Mouse (Mus musculus) myocyte (in vitro differentiated cells): ENCODE measurements around the gene Heatr4.
"Not testable (repeated sequence)": the region's sequence is repeated elsewhere in the genome, so short reads cannot be mapped to it uniquely, and the experiment has no call there.

Source experiments
- POLR2A ChIP-seq: IDR thresholded peaks from one replicate; pipeline ENCODE4 v1.6.1; 2011; ENCODE audit warnings: low read depth, mild to moderate bottlenecking, control low read depth, moderate library complexity; ENCODE audit not compliant: insufficient read length
- POLR2AphosphoS2 ChIP-seq: IDR thresholded peaks from one replicate; pipeline ENCODE4 v1.6.1; 2011; ENCODE audit warnings: low read depth, control low read depth; ENCODE audit not compliant: insufficient read length

- not testable (repeated sequence) for TF ChIP-seq POLR2A, POLR2AphosphoS2
These were observed 24.7 kb upstream of the Heatr4 start, which contains the start of gene Acot1 for GRCm38 (mm10) chr12:84009171-84009965.
